Mouse (Mus musculus) heart, adult 2 months (tissue): Measurements from ENCODE around the gene Klhdc10. TPM values are rescaled to one million over a fixed set of nuclear protein-coding genes. Genes with fewer than 3 reads are reported as not detected.
A peak's percentile ranks its signal among the peaks of the same experiment; 100 is the strongest.

Experiments used
- DNase-seq, 2 experiments: peaks; one replicate each; pipeline ENCODE4 v3.0.0; 2021
- H3K27ac ChIP-seq: fragments of 200-600 bp; 2 replicates; pipeline ENCODE4 v1.8.1; 2022
- H3K27me3 ChIP-seq: fragments of 200-500 bp; 2 replicates; pipeline ENCODE4 v1.6.1; 2012; ENCODE audit warnings: mild to moderate bottlenecking, low read length, inconsistent platforms, mixed read lengths; ENCODE audit not compliant: control insufficient read depth, insufficient read depth
- H3K36me3 ChIP-seq: fragments of 200-500 bp; 2 replicates; pipeline ENCODE4 v1.6.1; 2012; ENCODE audit warnings: low read length, inconsistent platforms; ENCODE audit not compliant: control insufficient read depth, insufficient read depth
- H3K4me1 ChIP-seq: fragments of 200-500 bp; 2 replicates; pipeline ENCODE4 v1.6.1; 2011; ENCODE audit warnings: low read length; ENCODE audit not compliant: control insufficient read depth, insufficient read depth
- H3K4me3 ChIP-seq: fragments of 200-600 bp; 2 replicates; pipeline ENCODE4 v1.8.1; 2022
- H3K79me2 ChIP-seq: fragments of 200-500 bp; replicated peaks from 2 replicates; pipeline ENCODE4 v1.6.1; 2012; ENCODE audit warnings: mild to moderate bottlenecking, inconsistent platforms, low read length, moderate library complexity, mixed read lengths; ENCODE audit not compliant: control insufficient read depth, insufficient read depth
- H3K9ac ChIP-seq: fragments of 200-500 bp; 2 replicates; pipeline ENCODE4 v1.6.1; 2012; ENCODE audit warnings: low read depth, mild to moderate bottlenecking, control low read depth, inconsistent platforms, low read length, mixed read lengths
- CTCF ChIP-seq: fragments of 200-600 bp; IDR thresholded peaks from 2 replicates; pipeline ENCODE4 v1.8.1; 2022; ENCODE audit warnings: antibody characterized with exemption, mild to moderate bottlenecking, moderate library complexity
- EP300 ChIP-seq: fragments of 200-500 bp; IDR thresholded peaks from 2 replicates; pipeline ENCODE4 v1.6.1; 2011; ENCODE audit warnings: low read depth, low read length, control low read depth; ENCODE audit not compliant: insufficient read depth
- POLR2A ChIP-seq: fragments of 200-500 bp; IDR thresholded peaks from 2 replicates; pipeline ENCODE4 v1.6.1; 2011; ENCODE audit warnings: mild to moderate bottlenecking, low read depth, low read length, control low read depth; ENCODE audit not compliant: insufficient read depth
- WGBS: fragments of 180-500 bp; shearing (Covaris S2); methylation state at CpG from one replicate; pipeline ENCODE4 v1.1.7; 2018; 5-methylcytosine and 5-hydroxymethylcytosine counted together
- intact Hi-C: fragments of 180-260 bp; cut with DNase I; formaldehyde crosslinking; loops from one replicate; pipeline ENCODE4 v1.15.1; 2025
- polyA plus RNA-seq: library from polyadenylated mRNA; depleted of rRNA; stranded (reverse); fragments of >200 nt; gene quantifications from 2 replicates; pipeline ENCODE4 v1.2.3, GENCODE M21; 2012
- total RNA-seq, 2 experiments: library from RNA; stranded (reverse); gene quantifications; 2 replicates each; pipeline ENCODE4 v1.2.3; 2021

Klhdc10 gene
- total and polyA plus RNA-seq, 3 experiments, result 19.4 to 52.0 (median 47.4) TPM

DNA sequence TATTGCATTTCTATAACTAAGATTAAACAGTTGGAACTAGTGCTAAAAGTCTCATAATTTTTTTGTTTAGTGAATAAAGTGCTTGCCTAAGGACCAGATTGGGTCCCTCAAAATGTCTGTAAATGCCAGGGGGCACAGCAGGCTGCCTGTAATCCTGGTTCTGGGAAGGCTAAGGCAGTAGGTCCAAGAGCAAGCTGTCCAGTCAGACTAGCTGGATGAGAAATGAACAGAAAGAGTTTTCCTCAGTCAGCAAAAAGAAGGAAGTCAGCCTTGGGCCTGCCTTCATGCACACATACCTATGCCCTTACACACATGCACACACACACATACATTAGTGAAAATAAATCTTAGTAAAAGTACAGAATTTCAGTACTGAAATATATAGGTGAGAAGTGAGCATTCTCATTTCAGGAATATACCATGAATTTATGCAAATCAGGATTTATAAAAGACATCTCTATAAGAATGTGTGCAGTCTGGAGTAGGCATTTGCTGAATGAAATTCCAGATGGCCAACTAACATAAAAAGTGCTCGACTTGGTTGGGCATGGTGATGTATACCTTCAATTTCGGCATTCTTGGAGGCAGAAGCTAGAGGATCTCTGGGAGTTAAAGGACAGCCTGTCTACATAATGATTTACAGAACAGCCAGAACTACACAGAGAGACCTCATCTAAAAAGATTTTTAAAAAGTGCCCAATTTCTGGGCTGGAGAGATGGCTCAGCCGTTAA lies 31.0 kb downstream of the Klhdc10 start:
- no peaks in the 10 kb centered on the region for H3K27me3 ChIP-seq
- no peak overlapping the region for H3K4me3 ChIP-seq
- TF ChIP-seq CTCF, result no peak
- TF ChIP-seq EP300, result no peak
- no peak for TF ChIP-seq POLR2A
- 0 out of 2 replicates have a peak, but pooled peaks cover 1% of the 10 kb centered on the region for H3K79me2 ChIP-seq
- no peaks in the 10 kb centered on the region; the same call in 1 of the 2 replicates for H3K4me1 ChIP-seq
- no peak overlapping the region for H3K9ac ChIP-seq
- no peaks in the 10 kb centered on the region for H3K36me3 ChIP-seq
- intact Hi-C loops, result no loop called here
- 43% methylated on average over 3 of the region's 3 CpGs for WGBS
- H3K27ac ChIP-seq, result no peak overlapping the region
- DNase-seq, result no peak

DNA sequence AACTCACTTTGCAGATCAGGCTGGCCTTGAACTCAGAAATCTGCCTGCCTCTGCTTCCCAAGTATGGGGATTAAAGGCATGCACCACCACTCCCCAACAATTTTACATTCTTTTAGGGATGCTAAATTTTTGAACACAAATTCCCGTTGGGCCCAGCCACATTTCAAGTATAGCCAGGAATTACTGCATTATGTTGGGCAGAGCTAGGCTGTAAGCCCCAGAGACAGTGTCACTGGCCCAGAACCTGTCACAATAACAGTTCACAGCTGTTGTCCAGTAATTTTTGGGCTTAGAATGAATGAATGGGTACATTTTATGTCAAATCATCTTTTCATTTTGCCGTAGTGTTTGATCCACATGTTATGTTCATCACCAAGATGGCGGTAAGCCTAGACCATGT lies 34.8 kb downstream of the Klhdc10 start:
- Histone ChIP-seq H3K27me3 (no peaks in the 10 kb centered on the region), H3K36me3 (no peaks in the 10 kb centered on the region), H3K27ac (no peak overlapping the region), H3K79me2 (no peaks in the 10 kb centered on the region), H3K4me1 (no peaks in the 10 kb centered on the region; the same call in 1 of the 2 replicates), H3K9ac (no peak overlapping the region), H3K4me3 (no peak overlapping the region)
- 83% methylated on average over 3 of the region's 3 CpGs for WGBS
- peak in 1 of 2 experiments; percentile 29 for DNase-seq
- intact Hi-C loops, result no loop called here
- TF ChIP-seq POLR2A (no peak), EP300 (no peak), CTCF (no peak)

GRCm38 (mm10) chr6:30437054-30437453 lies 35.4 kb downstream of the Klhdc10 start:
- Histone ChIP-seq H3K9ac (no peak overlapping the region), H3K79me2 (no peaks in the 10 kb centered on the region), H3K27ac (no peak overlapping the region), H3K4me1 (no peaks in the 10 kb centered on the region; the same call in 1 of the 2 replicates), H3K27me3 (no peaks in the 10 kb centered on the region), H3K4me3 (no peak overlapping the region), H3K36me3 (no peaks in the 10 kb centered on the region)
- DNase-seq, result no peak
- TF ChIP-seq POLR2A, result no peak
- TF ChIP-seq CTCF, result no peak
- no peak for TF ChIP-seq EP300
- intact Hi-C loops, result no loop called here
- 49% methylated on average over 3 of the region's 3 CpGs for WGBS

- Histone ChIP-seq H3K9ac (no peak overlapping the region), H3K79me2 (no peaks in the 10 kb centered on the region), H3K4me3 (no peak overlapping the region), H3K36me3 (no peaks in the 10 kb centered on the region), H3K27me3 (no peaks in the 10 kb centered on the region), H3K27ac (no peak overlapping the region), H3K4me1 (no peaks in the 10 kb centered on the region; the same call in 1 of the 2 replicates)
- intact Hi-C loops, result no loop called here
- no peak for TF ChIP-seq POLR2A
- TF ChIP-seq EP300, result no peak
- TF ChIP-seq CTCF, result no peak
- WGBS, result 98% methylated on average over 10 of the region's 10 CpGs
- no peak for DNase-seq
These were observed 37.9 kb downstream of the Klhdc10 start for GRCm38 (mm10) chr6:30439576-30439975.

DNA sequence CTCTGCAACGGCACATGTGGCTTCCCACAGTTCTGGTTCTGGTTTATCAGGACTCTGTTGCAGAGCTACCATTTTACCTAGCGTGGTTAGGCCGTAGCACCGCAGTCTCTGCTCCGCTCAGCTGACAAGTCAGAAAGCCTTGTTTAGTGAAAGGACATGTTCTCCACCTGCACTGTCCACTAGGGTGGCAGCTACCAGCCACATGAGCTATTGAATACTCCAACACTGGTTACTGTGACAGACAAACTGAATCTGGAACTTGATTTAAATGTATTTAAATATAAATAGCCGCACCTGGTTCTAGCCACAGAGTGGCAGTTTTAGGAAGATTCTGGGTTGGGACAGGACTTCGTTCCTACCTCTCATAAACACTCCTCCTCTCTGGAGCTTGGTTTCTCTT lies 55.3 kb downstream of the Klhdc10 start:
- H3K27ac ChIP-seq, result no peak overlapping the region
- 89% methylated on average over 7 of the region's 7 CpGs for WGBS
- intact Hi-C loops, result no loop called here

GRCm38 (mm10) chr6:30458626-30459025 lies 57.0 kb downstream of the Klhdc10 start:
- Histone ChIP-seq H3K27me3 (no peaks in the 10 kb centered on the region), H3K36me3 (no peaks in the 10 kb centered on the region), H3K79me2 (no peaks in the 10 kb centered on the region), H3K27ac (no peak overlapping the region), H3K4me3 (no peak overlapping the region), H3K4me1 (peaks cover 6% of the 10 kb centered on the region), H3K9ac (no peak overlapping the region)
- DNase-seq, result no peak
- WGBS, result 85% methylated on average over 5 of the region's 5 CpGs
- intact Hi-C loops, result no loop called here
- TF ChIP-seq POLR2A (no peak), CTCF (no peak), EP300 (no peak)

More for the DNA sequence above, 55.3 kb downstream of the Klhdc10 start:
- no peak overlapping the region for H3K9ac ChIP-seq
- no peak for DNase-seq
- H3K4me1 ChIP-seq, result peaks cover 6% of the 10 kb centered on the region
- no peaks in the 10 kb centered on the region for H3K79me2 ChIP-seq
- H3K4me3 ChIP-seq, result no peak overlapping the region
- H3K36me3 ChIP-seq, result no peaks in the 10 kb centered on the region
- no peaks in the 10 kb centered on the region for H3K27me3 ChIP-seq
- no peak for TF ChIP-seq EP300
- TF ChIP-seq POLR2A, result no peak
- no peak for TF ChIP-seq CTCF
